Mouse (Mus musculus) inflammation-experienced regulatory T-cells (primary cell): ENCODE data around the gene Cc2d2b. TPM values are rescaled to one million over a fixed set of nuclear protein-coding genes. Genes with fewer than 3 reads are reported as not detected.

ENCODE experiments used
- polyA plus RNA-seq, 2 experiments: library from polyadenylated mRNA; unstranded; fragments of 100-300 nt; shearing (Covaris generic); gene quantifications; one replicate each; pipeline ENCODE4 v1.2.1; 2017

Cc2d2b gene
- polyA plus RNA-seq, result 1 to 10 TPM in 1 of 2 experiments, under 1 TPM in 1; 0.57 to 1.2 TPM

DNA sequence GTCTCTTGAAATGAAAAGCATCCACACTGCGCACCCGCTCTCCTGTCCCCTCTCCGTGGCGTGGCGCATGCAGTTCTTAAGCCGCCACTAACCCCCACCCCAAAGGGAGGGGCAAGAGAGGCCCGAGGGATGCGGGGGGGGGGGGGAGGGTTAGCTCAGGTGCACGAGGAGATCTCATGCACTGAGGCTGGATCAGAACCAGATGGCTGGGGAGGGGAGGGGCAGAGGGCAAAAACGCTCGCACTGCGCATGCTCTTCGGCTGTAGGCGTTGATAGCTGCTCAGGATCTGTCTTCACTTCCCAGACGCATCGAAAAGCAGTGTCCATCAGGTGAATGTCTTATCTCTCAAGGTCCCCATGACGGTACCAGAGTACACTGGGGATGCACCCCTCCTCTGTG is at the start of gene Cc2d2b:
TSS of gene Cc2d2b (plus strand) at position 195 of the 400 bp plus-strand sequence.

DNA sequence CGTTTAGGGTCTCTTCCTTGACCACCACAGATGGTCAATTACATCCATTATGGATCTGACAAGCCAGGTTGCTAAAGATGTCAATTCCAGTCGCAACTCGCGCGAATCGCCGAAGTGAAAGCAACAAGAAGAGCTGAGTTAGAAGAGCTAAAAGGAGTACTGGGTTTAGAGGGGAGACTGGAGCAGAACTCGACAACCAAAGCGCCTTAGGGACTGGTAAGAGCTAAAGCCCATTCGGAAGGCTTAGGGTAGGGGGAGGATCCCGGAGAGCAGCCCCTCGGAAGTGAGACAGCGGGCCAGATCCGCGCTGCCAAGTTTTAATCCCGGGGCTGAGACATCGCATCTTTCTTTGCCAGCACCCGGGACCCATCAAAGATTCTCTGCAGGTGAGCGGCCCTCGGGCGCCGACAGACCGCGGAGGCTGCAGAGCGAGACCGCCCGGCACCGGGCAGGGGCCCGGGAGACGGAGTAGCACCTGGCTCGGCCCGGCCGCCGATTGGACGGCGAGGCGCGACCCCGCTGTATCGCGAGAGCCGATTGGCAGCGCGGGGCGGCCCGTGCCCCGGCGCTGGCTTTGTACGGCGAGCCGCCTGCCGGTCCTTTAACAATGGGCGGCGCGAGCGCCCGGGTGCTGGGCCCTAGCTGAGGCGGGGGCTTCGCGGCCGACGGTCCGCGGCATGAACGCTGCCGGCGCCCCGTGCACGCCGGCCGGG is 82.3 kb downstream of the Cc2d2b start, which contains the start of gene Ccnj:
TSS of gene Ccnj (plus strand) at position 577 of the 713 bp plus-strand sequence.

Other genes with a start within 250 kb of the Cc2d2b start
- gene Sorbs1, start 235.0 kb upstream of the Cc2d2b start, polyA plus RNA-seq, result 10 to 100 TPM; 23.1 to 23.2 TPM
- 10 to 100 TPM; 79.7 to 83.0 TPM for gene Aldh18a1, start 160.3 kb upstream of the Cc2d2b start, polyA plus RNA-seq
- 10 to 100 TPM in 1 of 2 experiments, 1 to 10 TPM in 1; 6.3 to 11.9 TPM for gene Tctn3, start 136.5 kb upstream of the Cc2d2b start, polyA plus RNA-seq
- gene Entpd1, start 136.4 kb upstream of the Cc2d2b start, polyA plus RNA-seq, result 10 to 100 TPM; 50.9 to 71.2 TPM
- 1 to 10 TPM; 3.3 to 3.8 TPM for gene Ccnj, start 82.5 kb downstream of the Cc2d2b start, polyA plus RNA-seq
- gene Zfp518a, start 146.0 kb downstream of the Cc2d2b start, polyA plus RNA-seq, result 10 to 100 TPM; 14.7 to 20.4 TPM
- 1 to 10 TPM; 2.8 to 4.6 TPM for gene Blnk, start 245.8 kb downstream of the Cc2d2b start, polyA plus RNA-seq